Mouse (Mus musculus) testis, adult 2 months (tissue): ENCODE measurements around the gene Astn2.

ENCODE experiments used
- CTCF ChIP-seq: fragments of 200-500 bp; IDR thresholded peaks from 2 replicates; pipeline ENCODE4 v1.5.1; 2012; ENCODE audit warnings: low read depth, mild to moderate bottlenecking, inconsistent platforms, low read length, moderate library complexity; ENCODE audit not compliant: control insufficient read depth, insufficient read depth, insufficient replicate concordance
- POLR2A ChIP-seq: fragments of 200-500 bp; IDR thresholded peaks from 2 replicates; pipeline ENCODE4 v1.6.1; 2012; ENCODE audit warnings: low read depth, mild to moderate bottlenecking, inconsistent platforms, low read length, moderate library complexity; ENCODE audit not compliant: control insufficient read depth

GRCm38 (mm10) chr4:66312733-66313132, 91.7 kb downstream of the Astn2 start:
- TF ChIP-seq CTCF (no peak), POLR2A (no peak)
